Mouse (Mus musculus) hindbrain, embryonic 13.5 days (tissue): ENCODE results near the gene Ccdc163. TPM values are rescaled to one million over a fixed set of nuclear protein-coding genes. Genes with fewer than 3 reads are reported as not detected.
"Not testable (repeated sequence)": the region's sequence is repeated elsewhere in the genome, so short reads cannot be mapped to it uniquely, and the experiment has no call there.

ENCODE experiments used
- ATAC-seq: fragments of 200-750 bp; cut with Nextera tagmentation; 2 replicates; pipeline ENCODE4 v1.8.0; 2017; ENCODE audit warnings: moderate TSS enrichment; ENCODE audit not compliant: low FRiP score
- H3K27ac ChIP-seq: fragments of 300-500 bp; sonication (generic); 2 replicates; pipeline ENCODE4 v1.5.1; 2015; ENCODE audit warnings: inconsistent platforms, mild to moderate bottlenecking, moderate library complexity
- H3K27me3 ChIP-seq: fragments of 300-500 bp; sonication (generic); 2 replicates; pipeline ENCODE4 v1.6.1; 2015; ENCODE audit warnings: mild to moderate bottlenecking, inconsistent platforms
- H3K36me3 ChIP-seq: fragments of 300-500 bp; sonication (generic); 2 replicates; pipeline ENCODE4 v1.6.1; 2015; ENCODE audit warnings: mild to moderate bottlenecking, inconsistent platforms
- H3K4me1 ChIP-seq: fragments of 300-500 bp; sonication (generic); replicated peaks from 2 replicates; pipeline ENCODE4 v1.6.1; 2015; ENCODE audit warnings: inconsistent platforms
- H3K4me2 ChIP-seq: fragments of 300-500 bp; sonication (generic); 2 replicates; pipeline ENCODE4 v1.6.1; 2015; ENCODE audit warnings: inconsistent platforms, mild to moderate bottlenecking, moderate library complexity
- H3K4me3 ChIP-seq: fragments of 300-500 bp; sonication (generic); 2 replicates; pipeline ENCODE4 v1.5.1; 2015; ENCODE audit warnings: mild to moderate bottlenecking, inconsistent platforms
- H3K9ac ChIP-seq: fragments of 300-500 bp; sonication (generic); 2 replicates; pipeline ENCODE4 v1.6.1; 2015; ENCODE audit warnings: mild to moderate bottlenecking, inconsistent platforms
- H3K9me3 ChIP-seq: fragments of 300-500 bp; sonication (generic); 2 replicates; pipeline ENCODE4 v1.6.1; 2016; ENCODE audit warnings: inconsistent platforms
- WGBS: fragments of 180-500 bp; shearing (Covaris S2); methylation state at CpG from one replicate; pipeline ENCODE4 v1.1.7; 2015; 5-methylcytosine and 5-hydroxymethylcytosine counted together
- polyA plus RNA-seq: library from polyadenylated mRNA; unstranded; fragments of >200 nt; fragmentation: Nextera tagmentation; extraction: Ambion mirVana; gene quantifications from 2 replicates; pipeline ENCODE4 v1.2.1, GENCODE M21; 2015

Gene Ccdc163
- 16.6 and 19.3 TPM in 2 replicates for polyA plus RNA-seq

DNA sequence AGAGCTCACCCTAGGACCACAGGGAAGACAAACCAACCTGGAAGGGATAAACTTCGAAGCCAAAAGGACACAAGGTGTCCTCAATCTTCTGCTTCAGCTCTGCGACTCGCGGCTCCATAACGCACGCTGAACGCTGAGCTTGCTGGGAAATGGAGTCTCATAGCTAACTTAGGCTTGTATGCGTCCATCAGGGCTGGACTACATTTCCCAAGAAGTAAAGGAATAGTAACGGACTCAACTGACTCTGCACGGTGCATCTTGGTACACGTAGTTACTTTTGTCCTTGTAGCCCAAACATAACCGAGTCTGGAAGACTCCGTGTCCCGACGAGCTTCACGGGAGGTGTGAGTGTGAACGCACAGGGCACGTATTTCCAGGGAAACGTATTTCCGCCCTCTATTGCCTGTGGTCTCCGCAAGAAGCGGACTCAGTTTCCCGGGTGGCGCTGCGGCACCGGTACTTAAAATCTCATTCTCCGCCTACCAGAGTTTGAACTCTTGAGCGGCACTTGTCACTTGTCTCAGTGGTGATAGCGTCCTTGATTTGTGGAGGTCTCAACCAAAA lies at the start of gene Ccdc163, which contains the start of gene Mmachc:
Gene Ccdc163 (plus strand): TSS at position 309 of the 564 bp plus-strand sequence.
Gene Mmachc (minus strand): TSS at position 206 of the 564 bp plus-strand sequence.
- Histone ChIP-seq H3K9me3 (no peaks in the 10 kb centered on the region), H3K27me3 (no peaks in the 10 kb centered on the region), H3K27ac (peak within 1 kb of the TSS; percentile 67; the same call in 1 of the 2 replicates), H3K4me2 (peak within 1 kb of the TSS; percentile 67), H3K4me1 (peaks cover 19% of the 10 kb centered on the region), H3K4me3 (peak within 1 kb of the TSS; percentile 65), H3K9ac (peak within 1 kb of the TSS; percentile 69), H3K36me3 (no peaks in the 10 kb centered on the region)
- ATAC-seq: peak; percentile 99
- under 1% methylated on average over 29 of the region's 29 CpGs for WGBS

DNA sequence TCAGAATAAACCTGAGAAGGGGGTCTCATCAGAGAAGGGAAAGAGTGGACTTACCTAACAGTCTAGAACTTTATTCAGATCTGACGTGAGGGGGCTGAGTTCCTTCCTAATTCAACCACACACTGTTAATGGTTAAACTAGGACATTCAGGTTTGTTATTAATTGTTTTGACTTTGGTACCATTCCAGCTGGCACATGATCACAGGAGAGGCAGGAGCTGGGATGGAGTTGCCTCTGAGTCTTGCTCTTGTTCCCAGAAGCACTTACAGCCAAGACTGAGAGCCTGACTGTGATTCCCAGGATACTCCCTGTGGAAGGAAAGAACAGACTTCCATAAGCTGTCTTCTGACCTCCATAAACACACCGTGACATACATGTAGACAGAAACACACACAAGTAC lies 48.8 kb upstream of the Ccdc163 start:
- Histone ChIP-seq H3K9ac (no peak overlapping the region), H3K4me3 (no peak overlapping the region), H3K9me3 (no peaks in the 10 kb centered on the region), H3K36me3 (no peaks in the 10 kb centered on the region), H3K4me2 (no peak overlapping the region), H3K27me3 (no peaks in the 10 kb centered on the region), H3K27ac (no peak overlapping the region), H3K4me1 (no peaks in the 10 kb centered on the region)
- no peak for ATAC-seq
- 72% methylated on average over 2 of the region's 2 CpGs for WGBS

DNA sequence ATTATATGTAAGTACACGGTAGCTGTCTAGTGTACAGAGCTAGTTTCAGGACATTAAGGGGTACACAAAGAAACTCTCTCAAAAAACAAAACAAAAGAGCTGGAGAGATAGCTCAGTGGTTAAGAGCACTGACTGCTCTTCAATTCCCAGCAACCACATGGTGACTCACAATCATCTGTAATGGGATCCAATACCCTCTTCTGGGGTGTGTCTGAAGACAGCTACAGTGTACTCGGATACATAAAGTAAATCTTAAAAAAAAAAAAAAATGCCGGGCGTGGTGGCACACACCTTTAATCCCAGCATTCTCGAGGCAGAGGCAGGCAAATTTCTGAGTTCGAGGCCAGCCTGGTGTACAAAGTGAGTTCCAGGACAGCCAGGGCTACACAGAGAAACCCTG lies 48.4 kb upstream of the Ccdc163 start:
- not testable (repeated sequence) for H3K4me2 ChIP-seq, H3K4me3 ChIP-seq, H3K9me3 ChIP-seq, H3K36me3 ChIP-seq, H3K27me3 ChIP-seq, H3K27ac ChIP-seq, H3K9ac ChIP-seq, H3K4me1 ChIP-seq, ATAC-seq
- 94% methylated on average over 6 of the region's 6 CpGs for WGBS

DNA sequence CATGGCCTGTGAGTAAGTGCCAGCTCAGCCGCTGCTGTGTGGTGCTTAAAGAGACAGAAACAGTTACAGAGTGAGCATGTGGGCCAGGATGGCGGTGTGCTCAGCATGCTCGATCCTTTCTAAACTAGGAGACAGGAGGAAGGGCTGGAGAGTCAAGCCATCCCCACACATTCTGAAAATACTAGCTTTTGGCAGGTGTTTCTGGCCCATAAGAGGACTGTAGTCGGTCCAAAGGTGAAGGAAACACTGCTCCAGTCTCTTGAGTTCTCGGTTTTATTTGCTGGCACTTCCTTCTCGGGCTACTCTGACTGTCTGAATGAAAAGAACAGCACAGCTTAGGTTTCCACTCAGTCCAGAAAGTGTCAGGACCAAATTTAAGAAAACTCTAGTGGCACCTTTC lies 47.5 kb upstream of the Ccdc163 start:
- Histone ChIP-seq H3K36me3 (no peaks in the 10 kb centered on the region), H3K9ac (no peak overlapping the region), H3K27ac (no peak overlapping the region), H3K4me1 (no peaks in the 10 kb centered on the region), H3K4me2 (no peak overlapping the region), H3K9me3 (no peaks in the 10 kb centered on the region), H3K4me3 (no peak overlapping the region), H3K27me3 (no peaks in the 10 kb centered on the region)
- WGBS: 79% methylated on average over 6 of the region's 6 CpGs
- ATAC-seq: no peak

DNA sequence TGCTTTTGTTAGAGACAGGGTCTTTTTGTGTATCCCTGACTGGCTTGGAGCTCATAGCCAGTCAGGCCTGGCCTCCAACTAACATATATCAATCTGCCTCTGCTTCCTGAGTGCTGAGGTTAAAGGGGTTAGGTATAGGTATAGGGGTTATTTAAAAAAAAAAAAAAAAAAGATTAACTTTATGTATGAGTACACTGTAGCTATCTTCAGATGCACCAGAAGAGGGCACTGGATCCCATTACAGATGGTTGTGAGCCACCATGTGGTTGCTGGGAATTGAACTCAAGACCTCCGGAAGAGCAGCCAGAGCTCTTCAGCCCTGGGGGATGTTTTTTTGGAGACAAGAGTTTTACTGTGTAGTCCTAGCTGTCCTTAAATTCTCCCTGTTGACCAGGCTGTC lies 46.3 kb upstream of the Ccdc163 start:
- WGBS: 84% methylated on average over 1 of the region's 1 CpGs
- Histone ChIP-seq H3K4me3 (no peak overlapping the region), H3K27me3 (no peaks in the 10 kb centered on the region), H3K27ac (no peak overlapping the region), H3K4me2 (no peak overlapping the region), H3K36me3 (no peaks in the 10 kb centered on the region), H3K4me1 (no peaks in the 10 kb centered on the region), H3K9me3 (no peaks in the 10 kb centered on the region), H3K9ac (no peak overlapping the region)
- ATAC-seq: no peak

DNA sequence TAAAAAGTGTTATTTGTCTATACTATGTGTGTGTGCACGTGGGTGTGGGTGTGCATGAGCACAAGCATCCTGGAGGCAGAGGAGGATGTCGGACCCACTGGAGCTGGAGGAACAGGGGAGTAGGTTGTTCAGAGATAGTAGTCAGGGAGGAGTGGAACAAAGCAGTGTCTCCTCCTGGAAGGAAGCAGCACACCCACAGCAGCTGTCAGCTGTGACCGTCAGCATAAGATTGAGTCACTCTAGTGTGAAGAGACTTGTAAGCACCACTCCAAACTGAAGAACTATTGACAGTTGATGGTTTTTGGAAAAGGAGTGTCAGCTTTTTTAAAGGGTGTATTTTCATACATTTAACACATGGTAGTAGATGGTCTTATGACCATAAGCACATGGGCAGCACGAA lies 41.7 kb upstream of the Ccdc163 start:
- no peaks in the 10 kb centered on the region for H3K4me1 ChIP-seq
- no peak overlapping the region for H3K27ac ChIP-seq
- H3K36me3 ChIP-seq: no peaks in the 10 kb centered on the region
- no peak overlapping the region for H3K4me3 ChIP-seq
- H3K9me3 ChIP-seq: no peaks in the 10 kb centered on the region
- H3K27me3 ChIP-seq: no peaks in the 10 kb centered on the region
- WGBS: 77% methylated on average over 4 of the region's 4 CpGs
- H3K9ac ChIP-seq: no peak overlapping the region
- no peak overlapping the region for H3K4me2 ChIP-seq
- ATAC-seq: no peak

DNA sequence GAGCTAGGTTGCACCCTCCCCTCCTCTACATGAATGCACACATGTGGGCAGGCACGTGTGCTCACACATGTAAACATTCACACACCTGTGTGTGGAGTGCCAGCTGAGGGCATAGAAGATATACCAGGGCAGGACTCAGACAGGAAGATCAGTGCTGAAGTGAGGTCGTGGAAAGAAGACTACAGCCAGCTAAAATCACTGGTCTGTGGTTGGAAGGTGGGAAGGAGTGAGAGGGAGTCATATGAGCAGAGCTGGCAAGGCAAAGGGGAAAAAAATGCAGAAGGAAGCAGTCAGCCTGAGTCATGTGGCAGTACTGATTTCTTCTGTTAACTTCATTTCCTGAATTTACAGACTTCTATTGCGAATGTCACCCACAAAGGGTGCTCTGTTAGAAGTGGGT lies 40.2 kb upstream of the Ccdc163 start:
- 69% methylated on average over 3 of the region's 3 CpGs for WGBS
- ATAC-seq: no peak
- H3K4me3 ChIP-seq: no peak overlapping the region
- H3K4me2 ChIP-seq: no peak overlapping the region
- H3K36me3 ChIP-seq: no peaks in the 10 kb centered on the region
- H3K27ac ChIP-seq: no peak overlapping the region
- H3K9ac ChIP-seq: no peak overlapping the region
- H3K4me1 ChIP-seq: no peaks in the 10 kb centered on the region
- H3K9me3 ChIP-seq: no peaks in the 10 kb centered on the region
- H3K27me3 ChIP-seq: no peaks in the 10 kb centered on the region

DNA sequence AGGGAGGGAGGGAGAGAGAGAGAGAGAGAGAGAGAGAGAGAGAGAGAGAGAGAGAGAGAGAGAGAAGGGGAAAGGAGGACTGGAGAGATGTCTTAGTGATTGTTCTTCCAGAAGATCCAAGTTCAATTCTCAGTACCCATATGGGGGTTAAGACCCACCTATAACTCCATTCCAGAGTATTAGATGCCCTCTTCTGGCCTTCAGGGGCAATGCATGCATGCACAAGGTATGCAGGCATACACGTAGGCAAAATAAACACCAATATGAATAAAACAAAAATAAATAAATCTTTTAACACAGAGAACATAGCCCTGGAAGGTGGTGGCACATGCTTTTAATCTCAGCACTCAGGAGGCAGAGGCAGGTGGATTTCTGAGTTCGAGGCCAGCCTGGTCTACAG lies 39.0 kb upstream of the Ccdc163 start:
- Histone ChIP-seq H3K36me3 (no peaks in the 10 kb centered on the region), H3K4me3 (no peak overlapping the region), H3K4me1 (no peaks in the 10 kb centered on the region), H3K4me2 (no peak overlapping the region), H3K27me3 (no peaks in the 10 kb centered on the region), H3K27ac (no peak overlapping the region), H3K9me3 (no peaks in the 10 kb centered on the region), H3K9ac (no peak overlapping the region)
- WGBS: 58% methylated on average over 2 of the region's 2 CpGs
- no peak for ATAC-seq

DNA sequence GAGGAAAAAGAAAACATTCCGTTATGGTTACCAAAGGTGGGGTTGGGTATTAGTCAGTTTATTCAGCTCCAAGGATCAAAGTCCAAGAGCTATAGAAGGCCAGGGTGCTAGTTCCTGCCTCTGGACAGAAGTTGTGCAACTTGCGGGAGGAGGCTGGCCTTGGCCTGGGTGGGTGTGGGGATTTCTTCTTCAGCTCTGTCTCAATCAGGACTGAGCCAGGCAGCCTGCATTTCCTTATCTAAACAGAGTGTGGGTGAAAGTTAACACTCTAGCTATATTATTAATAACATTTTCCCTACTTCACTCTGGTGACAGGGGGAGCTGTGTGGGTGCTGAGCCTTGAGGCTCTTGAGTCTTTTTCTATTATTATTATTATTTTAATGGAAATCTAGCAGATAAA lies 35.5 kb upstream of the Ccdc163 start:
- Histone ChIP-seq H3K9ac (no peak overlapping the region), H3K27me3 (no peaks in the 10 kb centered on the region), H3K4me2 (no peak overlapping the region), H3K9me3 (no peaks in the 10 kb centered on the region), H3K36me3 (no peaks in the 10 kb centered on the region), H3K4me1 (no peaks in the 10 kb centered on the region), H3K27ac (no peak overlapping the region), H3K4me3 (no peak overlapping the region)
- ATAC-seq: no peak
- 78% methylated on average over 2 of the region's 2 CpGs for WGBS

DNA sequence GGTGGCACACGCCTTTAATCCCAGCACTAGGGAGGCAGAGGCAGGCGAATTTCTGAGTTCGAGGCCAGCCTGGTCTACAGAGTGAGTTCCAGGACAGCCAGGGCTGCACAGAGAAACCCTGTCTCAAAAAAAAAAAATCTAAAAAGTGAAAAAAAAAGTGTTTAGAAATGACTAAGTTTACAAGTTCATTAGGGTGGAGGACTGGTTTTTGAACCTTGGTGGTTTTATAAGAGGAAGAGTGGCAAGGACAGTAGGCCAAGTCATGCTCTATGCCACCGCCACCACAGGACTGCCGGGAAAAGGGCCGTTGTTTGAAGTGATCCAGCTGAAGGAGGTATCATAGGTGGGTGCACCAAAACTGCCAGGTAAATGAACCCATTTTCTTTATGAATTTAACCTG lies 33.5 kb upstream of the Ccdc163 start:
- not testable (repeated sequence) for H3K9ac ChIP-seq, H3K4me2 ChIP-seq, H3K27ac ChIP-seq, H3K9me3 ChIP-seq, H3K27me3 ChIP-seq, ATAC-seq, H3K4me1 ChIP-seq, H3K4me3 ChIP-seq, H3K36me3 ChIP-seq
- 94% methylated on average over 6 of the region's 6 CpGs for WGBS

DNA sequence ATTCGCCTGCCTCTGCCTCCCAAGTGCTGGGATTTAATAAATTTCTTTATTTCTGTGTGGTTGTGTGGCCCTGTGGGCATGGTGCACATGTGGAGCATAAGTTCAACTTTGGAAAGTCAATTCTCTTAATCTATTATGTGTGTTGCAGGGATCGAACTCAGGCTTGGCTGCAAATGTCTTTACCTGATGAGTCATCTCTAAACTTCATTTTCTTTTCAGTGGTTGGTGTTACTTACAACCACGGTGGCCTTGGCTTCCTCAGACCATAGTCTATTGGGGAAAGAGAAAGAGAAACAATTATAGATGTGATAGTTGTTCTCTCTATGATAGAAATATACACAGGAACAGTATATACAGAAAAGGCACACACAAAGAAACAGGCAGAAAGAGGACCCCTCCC lies 32.3 kb upstream of the Ccdc163 start:
- no peaks in the 10 kb centered on the region for H3K4me1 ChIP-seq
- no peaks in the 10 kb centered on the region for H3K9me3 ChIP-seq
- no peak overlapping the region for H3K9ac ChIP-seq
- H3K27me3 ChIP-seq: no peaks in the 10 kb centered on the region
- H3K27ac ChIP-seq: no peak overlapping the region
- no peak overlapping the region for H3K4me2 ChIP-seq
- H3K4me3 ChIP-seq: no peak overlapping the region
- no peaks in the 10 kb centered on the region for H3K36me3 ChIP-seq
- 86% methylated on average over 3 of the region's 3 CpGs for WGBS
- ATAC-seq: no peak

DNA sequence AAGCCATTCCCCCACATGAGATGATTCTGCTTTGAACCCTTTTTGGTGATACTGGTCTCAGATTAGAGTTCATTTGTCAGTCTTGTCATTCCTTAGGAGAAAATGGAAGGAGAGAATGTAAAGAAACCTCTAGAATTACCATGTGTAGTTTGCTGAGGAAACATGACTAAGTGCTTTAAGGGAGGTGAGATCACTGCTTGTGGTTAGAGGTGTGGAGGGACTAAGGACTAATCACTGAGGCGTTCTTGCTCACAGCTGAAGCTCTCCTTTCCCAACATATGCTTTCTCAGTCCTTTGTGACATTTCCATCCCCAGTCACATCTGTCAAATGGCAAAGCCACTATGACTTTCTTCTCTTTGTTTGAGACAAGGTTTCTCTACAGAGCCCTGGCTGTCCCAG lies 30.5 kb upstream of the Ccdc163 start:
- Histone ChIP-seq H3K4me2 (no peak overlapping the region), H3K4me1 (no peaks in the 10 kb centered on the region), H3K9me3 (no peaks in the 10 kb centered on the region), H3K9ac (no peak overlapping the region), H3K27me3 (no peaks in the 10 kb centered on the region), H3K36me3 (no peaks in the 10 kb centered on the region), H3K27ac (no peak overlapping the region), H3K4me3 (no peak overlapping the region)
- no peak for ATAC-seq
- 85% methylated on average over 1 of the region's 1 CpGs for WGBS

DNA sequence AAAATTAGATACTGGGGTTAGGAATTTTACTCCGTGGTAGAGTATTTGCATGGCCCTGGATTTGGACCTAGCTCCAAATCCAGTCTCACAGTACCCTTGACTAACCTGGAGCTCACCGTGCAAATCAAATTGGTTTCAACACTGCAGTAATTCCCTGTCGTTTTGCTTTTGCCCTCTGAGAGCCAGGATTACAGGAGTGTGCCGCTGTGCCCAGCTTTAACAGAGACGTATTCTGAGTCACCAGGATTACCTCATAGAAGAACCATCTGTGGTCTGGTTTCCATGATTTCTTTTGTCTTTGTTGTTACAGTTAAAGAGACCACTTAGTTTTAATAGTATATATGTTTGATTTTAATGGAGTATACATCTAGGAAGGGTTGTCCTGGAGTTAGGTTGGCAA lies 29.2 kb upstream of the Ccdc163 start:
- no peaks in the 10 kb centered on the region for H3K4me1 ChIP-seq
- no peaks in the 10 kb centered on the region for H3K36me3 ChIP-seq
- H3K27me3 ChIP-seq: no peaks in the 10 kb centered on the region
- no peak overlapping the region for H3K4me2 ChIP-seq
- no peak overlapping the region for H3K4me3 ChIP-seq
- no peak overlapping the region for H3K27ac ChIP-seq
- no peak overlapping the region for H3K9ac ChIP-seq
- H3K9me3 ChIP-seq: no peaks in the 10 kb centered on the region
- 76% methylated on average over 5 of the region's 5 CpGs for WGBS
- ATAC-seq: no peak
